Mouse (Mus musculus) intestine, embryonic 14.5 days (tissue): ENCODE measurements around the gene Slc23a3. TPM values are rescaled to one million over a fixed set of nuclear protein-coding genes. Genes with fewer than 3 reads are reported as not detected.

Experiments used
- ATAC-seq: fragments of 200-750 bp; cut with Nextera tagmentation; replicated peaks from 2 replicates; pipeline ENCODE4 v1.8.0; 2017; ENCODE audit warnings: low read depth, moderate number of reproducible peaks, moderate TSS enrichment, moderate library complexity; ENCODE audit not compliant: low FRiP score, low TSS enrichment
- DNase-seq: peaks from one replicate; pipeline ENCODE4 v3.0.0-alpha.2; 2018; ENCODE audit warnings: low spot score
- H3K27ac ChIP-seq: fragments of 300-500 bp; sonication (generic); 2 replicates; pipeline ENCODE4 v1.5.1; 2014; ENCODE audit warnings: low read depth, mild to moderate bottlenecking, control low read depth
- H3K27me3 ChIP-seq: fragments of 300-500 bp; sonication (generic); replicated peaks from 2 replicates; pipeline ENCODE4 v1.6.1; 2014; ENCODE audit warnings: low read length, control low read depth; ENCODE audit not compliant: control insufficient read depth, insufficient read depth
- H3K36me3 ChIP-seq: fragments of 300-500 bp; sonication (generic); 2 replicates; pipeline ENCODE4 v1.6.1; 2014; ENCODE audit warnings: low read length, control low read depth; ENCODE audit not compliant: control insufficient read depth, insufficient read depth
- H3K4me1 ChIP-seq: fragments of 300-500 bp; sonication (generic); replicated peaks from 2 replicates; pipeline ENCODE4 v1.6.1; 2014; ENCODE audit warnings: low read length, control low read depth, mixed read lengths; ENCODE audit not compliant: control insufficient read depth, insufficient read depth
- H3K4me2 ChIP-seq: fragments of 300-500 bp; sonication (generic); 2 replicates; pipeline ENCODE4 v1.6.1; 2014; ENCODE audit warnings: low read length
- H3K4me3 ChIP-seq: fragments of 300-500 bp; sonication (generic); 2 replicates; pipeline ENCODE4 v1.5.1; 2014; ENCODE audit warnings: low read depth, low read length, control low read depth, mixed read lengths
- H3K9ac ChIP-seq: fragments of 300-500 bp; sonication (generic); 2 replicates; pipeline ENCODE4 v1.6.1; 2014; ENCODE audit warnings: mild to moderate bottlenecking, low read length
- H3K9me3 ChIP-seq: fragments of 300-500 bp; sonication (generic); 2 replicates; pipeline ENCODE4 v1.6.1; 2016; ENCODE audit warnings: low read length, control low read depth; ENCODE audit not compliant: control insufficient read depth
- WGBS: fragments of 180-500 bp; shearing (Covaris S2); extraction: QIAGEN DNeasy Blood & Tissue Kit; methylation state at CpG from one replicate; pipeline ENCODE4 v1.1.7; 2014; 5-methylcytosine and 5-hydroxymethylcytosine counted together
- polyA plus RNA-seq: library from polyadenylated mRNA; unstranded; fragments of >200 nt; fragmentation: Nextera tagmentation; extraction: Ambion mirVana; gene quantifications from 2 replicates; pipeline ENCODE4 v1.2.1, GENCODE M21; 2014

Gene Slc23a3
- 1.4 and 1.8 TPM in 2 replicates for polyA plus RNA-seq

DNA sequence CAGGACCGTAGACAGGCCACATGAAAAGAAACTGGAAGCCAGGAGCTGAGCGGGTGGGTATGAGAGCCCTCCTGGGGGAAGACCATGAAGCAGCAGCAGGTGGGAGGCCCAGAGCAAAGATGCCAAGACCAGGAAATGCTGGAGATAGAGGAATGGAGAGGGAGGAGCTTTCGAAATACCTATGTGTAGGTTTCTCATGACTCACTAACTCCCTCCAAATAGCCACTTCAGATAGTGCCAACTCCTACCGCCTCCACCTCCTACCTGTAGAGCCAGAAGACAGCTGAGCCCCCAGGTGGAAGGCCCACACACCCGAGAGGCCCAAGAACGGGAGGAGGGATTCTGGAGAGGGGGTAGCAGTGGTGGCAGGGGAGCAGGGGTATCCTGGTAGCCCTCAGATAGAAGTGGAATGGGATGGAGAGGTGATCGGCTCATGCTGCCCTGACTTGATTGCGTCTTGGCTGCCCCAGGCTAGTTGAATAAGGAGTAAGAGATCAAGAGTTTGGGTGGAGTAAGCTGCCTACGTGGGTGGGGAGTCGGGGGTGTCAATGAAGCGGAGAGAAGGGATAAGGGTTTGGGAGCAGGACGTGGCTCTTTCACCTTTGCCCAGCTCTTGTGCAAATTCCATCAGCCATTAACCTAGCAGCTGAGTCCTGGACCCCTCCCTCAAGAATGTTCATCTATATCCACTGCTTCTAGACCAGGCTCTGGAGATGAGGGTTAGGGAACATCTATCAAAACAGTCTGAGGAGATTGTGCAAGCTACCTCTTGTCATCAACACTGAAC lies at the start of gene Slc23a3:
TSS of gene Slc23a3 (minus strand) at position 470 of the 787 bp plus-strand sequence.
- H3K4me3 ChIP-seq = no peak within 1 kb of the TSS

DNA sequence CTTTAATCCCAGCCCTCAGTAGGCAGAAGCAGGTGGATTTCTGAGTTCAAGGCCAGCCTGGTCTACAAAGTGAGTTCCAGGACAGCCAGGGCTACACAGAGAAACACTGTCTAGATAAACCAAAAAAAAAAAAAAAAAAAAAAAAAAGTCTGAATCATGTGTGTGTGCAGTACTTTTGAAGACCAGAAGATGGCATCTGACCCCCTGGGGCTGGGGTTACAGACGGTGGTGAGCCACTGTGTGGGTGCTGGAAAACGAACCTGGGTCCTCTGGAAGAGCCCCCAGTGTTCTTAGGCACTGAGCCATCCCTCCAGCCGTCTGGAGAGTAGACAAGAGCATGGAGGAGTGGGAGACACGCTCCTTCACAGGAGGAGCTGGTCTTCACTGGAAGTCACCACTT lies 48.5 kb upstream of the Slc23a3 start:
- ATAC-seq (no peak), DNase-seq (no peak)
- Histone ChIP-seq H3K27me3 (no peaks in the 10 kb centered on the region), H3K27ac (no peak overlapping the region), H3K4me2 (no peak overlapping the region), H3K4me1 (peaks cover 5% of the 10 kb centered on the region; the same call in 1 of the 2 replicates), H3K9ac (no peak overlapping the region), H3K4me3 (no peak overlapping the region), H3K9me3 (no peaks in the 10 kb centered on the region), H3K36me3 (peaks cover 51% of the 10 kb centered on the region)
- 81% methylated on average over 4 of the region's 4 CpGs for WGBS

More for the DNA sequence above, at the start of gene Slc23a3:
- no peak within 1 kb of the TSS for H3K9ac ChIP-seq
- H3K27me3 ChIP-seq = no peaks in the 10 kb centered on the region
- ATAC-seq = no peak
- H3K27ac ChIP-seq = no peak within 1 kb of the TSS
- H3K4me2 ChIP-seq = no peak within 1 kb of the TSS
- no peaks in the 10 kb centered on the region for H3K9me3 ChIP-seq
- peaks cover 34% of the 10 kb centered on the region for H3K36me3 ChIP-seq
- no peaks in the 10 kb centered on the region for H3K4me1 ChIP-seq
- no peak for DNase-seq
- WGBS = 58% methylated on average over 12 of the region's 12 CpGs

DNA sequence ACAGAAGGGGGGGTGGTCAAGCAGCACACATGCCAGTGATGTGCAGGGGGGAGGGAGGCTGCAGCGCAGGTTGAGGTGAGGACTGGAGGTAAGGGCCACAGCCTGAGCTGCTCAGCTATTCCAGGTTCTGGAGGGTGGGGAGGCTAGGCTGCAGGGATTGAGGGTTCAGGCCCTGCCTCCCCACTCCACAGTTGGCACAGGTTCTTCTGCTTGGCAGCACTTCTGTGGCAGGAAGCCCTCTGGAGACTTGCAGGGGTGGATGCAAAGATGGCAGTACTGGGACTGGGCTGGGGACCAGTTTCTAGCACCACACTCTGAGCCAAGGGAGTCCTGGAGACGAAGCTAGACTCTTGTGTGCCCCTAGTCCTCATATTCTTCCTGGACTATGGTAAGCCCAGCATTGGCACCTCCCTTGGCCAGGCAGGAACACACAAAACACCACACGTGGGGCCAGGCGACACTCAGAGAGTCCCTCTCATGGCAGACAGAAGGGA lies 47.7 kb upstream of the Slc23a3 start:
- H3K36me3 ChIP-seq = peaks cover 47% of the 10 kb centered on the region
- H3K9ac ChIP-seq = no peak overlapping the region
- H3K27ac ChIP-seq = no peak overlapping the region
- whole genome bisulfite sequencing = 84% methylated on average over 4 of the region's 4 CpGs
- peaks cover 5% of the 10 kb centered on the region; the same call in 1 of the 2 replicates for H3K4me1 ChIP-seq
- H3K4me2 ChIP-seq = no peak overlapping the region
- no peak for ATAC-seq
- no peak overlapping the region for H3K4me3 ChIP-seq
- no peaks in the 10 kb centered on the region for H3K9me3 ChIP-seq
- DNase-seq = no peak
- H3K27me3 ChIP-seq = no peaks in the 10 kb centered on the region

DNA sequence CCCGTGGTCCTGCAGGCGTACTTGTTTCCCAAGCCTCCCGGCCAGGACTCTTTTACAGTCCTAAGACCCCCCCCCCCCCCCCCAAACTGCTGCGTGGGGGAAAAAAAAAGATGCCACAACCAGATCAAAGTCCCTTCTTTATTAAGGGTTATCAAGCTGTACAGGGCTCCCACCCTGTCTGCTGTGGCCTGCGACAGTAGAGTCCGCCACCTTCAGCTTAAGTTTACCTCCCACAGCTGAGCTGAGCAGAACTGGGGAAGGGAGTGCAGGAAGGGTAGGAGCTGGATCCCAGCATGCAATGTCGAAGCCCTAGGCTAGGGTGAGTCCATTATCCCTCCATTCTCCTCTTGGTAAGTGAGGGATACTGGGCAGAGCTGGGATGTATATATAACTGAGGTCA lies 47.1 kb upstream of the Slc23a3 start:
- no peak overlapping the region for H3K27ac ChIP-seq
- WGBS = 27% methylated on average over 7 of the region's 7 CpGs
- DNase-seq = no peak
- H3K27me3 ChIP-seq = no peaks in the 10 kb centered on the region
- H3K4me2 ChIP-seq = peak overlapping the region; percentile 91
- no peak overlapping the region for H3K9ac ChIP-seq
- ATAC-seq = no peak
- H3K9me3 ChIP-seq = no peaks in the 10 kb centered on the region
- peaks cover 45% of the 10 kb centered on the region for H3K36me3 ChIP-seq
- peaks cover 5% of the 10 kb centered on the region; the same call in 1 of the 2 replicates for H3K4me1 ChIP-seq
- H3K4me3 ChIP-seq = peak overlapping the region; percentile 66; the same call in 1 of the 2 replicates

DNA sequence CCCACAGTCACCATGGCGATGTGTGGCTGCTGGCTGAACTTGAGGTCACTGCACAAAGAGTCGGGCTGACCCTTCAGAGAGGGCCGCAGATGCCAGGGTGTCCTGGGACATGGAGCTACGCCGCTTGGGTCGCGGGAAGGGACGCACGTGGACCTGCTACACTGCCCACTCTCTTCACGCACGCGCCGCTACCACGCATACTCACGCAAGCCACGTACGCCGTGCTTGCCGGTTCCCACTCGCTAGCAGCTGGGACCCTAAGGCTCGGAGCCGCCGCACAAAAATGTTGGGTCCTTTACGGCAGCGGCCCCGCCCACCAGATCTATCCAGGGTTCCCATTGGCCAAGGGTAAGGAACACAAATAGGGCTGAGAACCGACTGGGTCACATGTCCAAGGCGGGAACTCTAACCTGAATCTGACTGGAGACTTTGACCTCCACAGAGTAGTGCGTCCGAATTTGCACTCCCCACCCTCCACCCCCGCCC lies 46.5 kb upstream of the Slc23a3 start, which contains the start of gene Abcb6:
TSS of gene Abcb6 (minus strand) at position 288 of the 486 bp plus-strand sequence.
- Histone ChIP-seq H3K4me3 (peak within 1 kb of the TSS; percentile 66), H3K27ac (no peak within 1 kb of the TSS), H3K27me3 (no peaks in the 10 kb centered on the region), H3K4me2 (peak within 1 kb of the TSS; percentile 91), H3K9me3 (no peaks in the 10 kb centered on the region), H3K4me1 (peaks cover 5% of the 10 kb centered on the region; the same call in 1 of the 2 replicates), H3K36me3 (peaks cover 44% of the 10 kb centered on the region), H3K9ac (peak within 1 kb of the TSS; percentile 51)
- ATAC-seq (peak; percentile 89), DNase-seq (peak; percentile 90)
- WGBS = under 1% methylated on average over 31 of the region's 31 CpGs

DNA sequence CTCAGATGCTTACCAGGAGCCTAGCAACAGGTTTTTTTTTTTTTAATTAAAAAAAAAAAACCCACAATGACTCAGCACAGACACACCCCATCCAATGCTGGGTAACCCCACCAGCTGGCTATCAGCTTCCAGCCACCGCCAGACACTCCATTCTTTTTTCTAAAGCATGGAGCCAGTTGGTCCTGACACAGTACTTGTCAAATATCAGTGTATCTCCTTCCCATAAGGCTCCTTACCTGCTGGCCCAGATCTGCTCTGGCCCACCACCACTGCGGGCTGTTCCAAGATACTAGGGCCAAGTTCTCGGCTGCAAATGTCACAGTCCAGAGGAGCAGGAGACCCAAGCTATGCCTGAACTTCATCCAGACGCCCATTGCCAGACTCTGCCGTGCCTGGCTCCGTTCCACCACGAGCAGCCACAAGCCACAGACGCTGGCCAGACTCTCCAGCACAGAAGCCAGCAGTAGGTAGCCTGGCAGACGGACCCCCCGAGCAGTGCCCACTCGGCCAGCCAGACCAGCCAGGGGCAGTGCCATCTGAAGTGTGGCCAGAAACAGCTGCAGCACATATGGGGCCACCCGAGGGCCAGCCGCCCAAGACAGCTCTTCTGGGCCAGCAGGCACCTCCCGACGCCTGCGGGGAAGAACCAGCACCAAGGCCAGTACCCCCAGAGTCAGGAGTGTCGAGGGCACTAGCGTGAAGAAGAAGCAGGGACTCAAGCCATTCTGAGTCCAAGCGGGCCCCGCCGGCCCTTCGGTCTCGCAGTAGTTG lies 45.8 kb upstream of the Slc23a3 start:
- peaks cover 38% of the 10 kb centered on the region for H3K36me3 ChIP-seq
- peaks cover 5% of the 10 kb centered on the region; the same call in 1 of the 2 replicates for H3K4me1 ChIP-seq
- no peak for DNase-seq
- peak overlapping the region; percentile 91 for H3K4me2 ChIP-seq
- H3K4me3 ChIP-seq = peak overlapping the region; percentile 66
- no peaks in the 10 kb centered on the region for H3K27me3 ChIP-seq
- H3K27ac ChIP-seq = no peak overlapping the region
- peak overlapping the region; percentile 51 for H3K9ac ChIP-seq
- ATAC-seq = peak; percentile 36
- no peaks in the 10 kb centered on the region for H3K9me3 ChIP-seq
- WGBS = 6% methylated on average over 23 of the region's 23 CpGs

DNA sequence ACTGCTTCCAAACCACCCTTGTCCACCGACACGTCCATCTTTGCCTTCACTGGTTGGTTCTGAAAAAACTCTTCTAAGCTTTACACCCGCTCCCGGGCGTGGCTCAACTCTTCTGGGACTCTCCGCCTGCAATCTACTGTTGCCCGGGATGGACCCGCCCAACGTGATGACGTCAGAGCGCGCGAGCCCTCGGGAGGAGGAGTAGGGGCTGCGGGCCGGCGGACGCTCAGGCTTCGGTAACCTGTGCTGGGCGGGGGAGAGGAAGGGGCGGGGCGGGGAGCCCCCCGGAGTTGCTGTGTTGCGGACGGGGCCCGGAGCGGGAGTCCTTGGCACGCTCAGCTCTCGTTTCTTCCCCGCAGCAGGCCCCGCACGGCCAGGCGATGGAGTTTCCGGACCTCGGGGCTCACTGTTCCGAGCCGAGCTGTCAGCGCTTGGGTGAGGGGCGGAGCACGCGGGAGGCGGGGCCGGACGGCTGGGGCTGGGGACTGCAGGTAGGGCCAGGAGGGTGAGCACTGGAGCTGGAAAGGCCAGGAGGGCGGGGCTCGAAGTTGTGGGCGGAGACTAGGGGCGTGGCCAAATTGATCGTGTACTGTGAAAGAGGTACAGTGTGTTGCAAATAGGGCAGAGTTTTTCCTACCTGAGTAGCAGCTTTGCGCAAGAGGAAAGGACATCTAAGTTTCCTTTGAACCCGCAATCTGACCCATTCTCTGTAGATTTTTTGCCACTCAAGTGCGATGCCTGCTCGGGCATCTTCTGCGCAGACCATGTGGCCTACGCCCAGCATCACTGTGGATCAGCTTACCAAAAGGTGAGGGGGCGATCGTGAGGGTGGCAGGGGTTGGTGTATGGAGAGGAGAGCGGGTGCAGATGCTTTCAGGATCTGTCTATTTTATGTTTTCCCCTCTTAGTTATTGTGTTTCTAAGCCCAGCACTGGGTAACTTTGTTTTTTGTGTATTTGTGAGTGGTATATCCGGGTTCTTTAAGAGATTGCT lies 35.1 kb upstream of the Slc23a3 start, which contains the start of gene Zfand2b:
TSS of gene Zfand2b (plus strand) at position 175 of the 993 bp plus-strand sequence.
- peaks cover 4% of the 10 kb centered on the region; the same call in 1 of the 2 replicates for H3K4me1 ChIP-seq
- H3K4me3 ChIP-seq = peak within 1 kb of the TSS; percentile 76
- WGBS = under 1% methylated on average over 59 of the region's 59 CpGs
- H3K4me2 ChIP-seq = peak within 1 kb of the TSS; percentile 67
- DNase-seq (peak; percentile 99), ATAC-seq (peak; percentile 99)
- H3K36me3 ChIP-seq = peaks cover 39% of the 10 kb centered on the region
- peak within 1 kb of the TSS; percentile 67 for H3K27ac ChIP-seq
- no peaks in the 10 kb centered on the region for H3K9me3 ChIP-seq
- no peaks in the 10 kb centered on the region for H3K27me3 ChIP-seq
- H3K9ac ChIP-seq = peak within 1 kb of the TSS; percentile 58
